Mouse (Mus musculus) limb, embryonic 11.5 days (tissue): Measurements from ENCODE around the gene Slc37a1. TPM values are rescaled to one million over a fixed set of nuclear protein-coding genes. Genes with fewer than 3 reads are reported as not detected.

Source experiments
- ATAC-seq: fragments of 200-750 bp; cut with Nextera tagmentation; 2 replicates; pipeline ENCODE4 v1.8.0; 2017; ENCODE audit warnings: low read depth; ENCODE audit not compliant: insufficient number of reproducible peaks, low FRiP score, low TSS enrichment
- DNase-seq: peaks from one replicate; pipeline ENCODE4 v3.0.0-alpha.2; 2015; ENCODE audit warnings: low spot score
- H3K27ac ChIP-seq: fragments of 300-500 bp; sonication (generic); replicated peaks from 2 replicates; pipeline ENCODE4 v1.5.1; 2014; ENCODE audit warnings: low read depth, mild to moderate bottlenecking, low read length
- H3K27me3 ChIP-seq: fragments of 300-500 bp; sonication (generic); 2 replicates; pipeline ENCODE4 v1.6.1; 2014; ENCODE audit warnings: mild to moderate bottlenecking, low read length, mixed read lengths; ENCODE audit not compliant: control insufficient read depth, insufficient read depth
- H3K36me3 ChIP-seq: fragments of 300-500 bp; sonication (generic); 2 replicates; pipeline ENCODE4 v1.6.1; 2014; ENCODE audit warnings: mild to moderate bottlenecking, low read length, moderate library complexity, mixed read lengths; ENCODE audit not compliant: control insufficient read depth, insufficient read depth
- H3K4me1 ChIP-seq: fragments of 300-500 bp; sonication (generic); 2 replicates; pipeline ENCODE4 v1.6.1; 2014; ENCODE audit warnings: low read length, mixed read lengths; ENCODE audit not compliant: control insufficient read depth, insufficient read depth
- H3K4me2 ChIP-seq: fragments of 300-500 bp; sonication (generic); 2 replicates; pipeline ENCODE4 v1.6.1; 2014; ENCODE audit warnings: low read depth, mild to moderate bottlenecking, moderate library complexity; ENCODE audit not compliant: severe bottlenecking
- H3K4me3 ChIP-seq: fragments of 300-500 bp; sonication (generic); 2 replicates; pipeline ENCODE4 v1.5.1; 2014; ENCODE audit warnings: low read depth, low read length
- H3K9ac ChIP-seq: fragments of 300-500 bp; sonication (generic); 2 replicates; pipeline ENCODE4 v1.6.1; 2014; ENCODE audit warnings: mild to moderate bottlenecking, low read length
- H3K9me3 ChIP-seq: fragments of 300-500 bp; sonication (generic); 2 replicates; pipeline ENCODE4 v1.6.1; 2016; ENCODE audit warnings: low read length; ENCODE audit not compliant: control insufficient read depth
- WGBS: fragments of 180-500 bp; shearing (Covaris S2); extraction: QIAGEN DNeasy Blood & Tissue Kit; methylation state at CpG from one replicate; pipeline ENCODE4 v1.1.7; 2014; 5-methylcytosine and 5-hydroxymethylcytosine counted together
- polyA plus RNA-seq: library from polyadenylated mRNA; unstranded; fragments of >200 nt; fragmentation: Nextera tagmentation; extraction: Ambion mirVana; gene quantifications from 2 replicates; pipeline ENCODE4 v1.2.1, GENCODE M21; 2014

The Slc37a1 gene
- polyA plus RNA-seq, 1 experiment from 2014 or later: 1.7 TPM

- ATAC-seq (no peak), DNase-seq (no peak)
- no peaks in the 10 kb centered on the region for H3K36me3 ChIP-seq
- no peak overlapping the region for H3K27ac ChIP-seq
- no peaks in the 10 kb centered on the region for H3K9me3 ChIP-seq
- WGBS: 68% methylated on average over 7 of the region's 7 CpGs
- H3K4me3 ChIP-seq: no peak overlapping the region
- no peak overlapping the region for H3K9ac ChIP-seq
- H3K4me2 ChIP-seq: no peak overlapping the region
- no peaks in the 10 kb centered on the region for H3K27me3 ChIP-seq
- H3K4me1 ChIP-seq: no peaks in the 10 kb centered on the region
These were observed 15.3 kb upstream of the Slc37a1 start for GRCm38 (mm10) chr17:31271136-31271851.

- Histone ChIP-seq H3K9me3 (no peaks in the 10 kb centered on the region), H3K27me3 (no peaks in the 10 kb centered on the region), H3K27ac (no peak overlapping the region), H3K36me3 (no peaks in the 10 kb centered on the region), H3K4me2 (no peak overlapping the region), H3K4me1 (no peaks in the 10 kb centered on the region; the same call in 1 of the 2 replicates), H3K4me3 (no peak overlapping the region), H3K9ac (no peak overlapping the region)
- ATAC-seq: no peak
- WGBS: 85% methylated on average over 9 of the region's 9 CpGs
- DNase-seq: no peak
These were observed 14.0 kb upstream of the Slc37a1 start for GRCm38 (mm10) chr17:31272416-31273165.

DNA sequence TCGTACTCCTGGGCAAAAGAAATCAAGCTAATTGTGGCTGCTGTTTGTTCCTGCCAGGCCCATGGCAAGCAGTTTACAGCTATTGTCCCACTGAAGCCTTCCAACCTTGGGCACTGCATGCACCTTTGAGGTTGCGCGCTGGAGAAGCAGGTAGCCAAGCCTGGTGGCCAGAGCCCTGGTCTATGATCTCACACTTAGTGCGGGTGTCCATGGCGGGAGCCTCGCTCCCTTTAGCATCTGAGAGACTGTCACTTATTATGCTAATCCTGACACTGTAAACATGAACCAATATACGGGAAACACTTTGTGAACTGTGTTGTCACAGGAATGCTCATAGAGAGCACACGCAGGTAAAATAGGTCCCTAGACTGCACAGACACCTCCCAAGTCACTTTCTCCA, 13.0 kb upstream of the Slc37a1 start:
- Histone ChIP-seq H3K9me3 (no peaks in the 10 kb centered on the region), H3K36me3 (no peaks in the 10 kb centered on the region), H3K9ac (no peak overlapping the region), H3K4me2 (no peak overlapping the region), H3K27ac (no peak overlapping the region), H3K4me1 (no peaks in the 10 kb centered on the region; the same call in 1 of the 2 replicates), H3K27me3 (no peaks in the 10 kb centered on the region), H3K4me3 (no peak overlapping the region)
- DNase-seq (no peak), ATAC-seq (no peak)
- WGBS: 90% methylated on average over 8 of the region's 8 CpGs

GRCm38 (mm10) chr17:31275181-31275580, 11.4 kb upstream of the Slc37a1 start:
- Histone ChIP-seq H3K27me3 (no peaks in the 10 kb centered on the region), H3K9ac (no peak overlapping the region), H3K4me2 (no peak overlapping the region), H3K36me3 (no peaks in the 10 kb centered on the region), H3K27ac (no peak overlapping the region), H3K9me3 (no peaks in the 10 kb centered on the region), H3K4me1 (no peaks in the 10 kb centered on the region; the same call in 1 of the 2 replicates), H3K4me3 (no peak overlapping the region)
- DNase-seq (no peak), ATAC-seq (no peak)
- WGBS: 77% methylated on average over 6 of the region's 6 CpGs

- Histone ChIP-seq H3K4me2 (peak overlapping the region; percentile 67; the same call in 1 of the 2 replicates), H3K27me3 (no peaks in the 10 kb centered on the region), H3K9me3 (no peaks in the 10 kb centered on the region), H3K36me3 (no peaks in the 10 kb centered on the region), H3K4me1 (no peaks in the 10 kb centered on the region; the same call in 1 of the 2 replicates), H3K27ac (no peak overlapping the region), H3K4me3 (peak overlapping the region; percentile 34; the same call in 1 of the 2 replicates), H3K9ac (no peak overlapping the region)
- DNase-seq: no peak
- no peak for ATAC-seq
- WGBS: 23% methylated on average over 9 of the region's 9 CpGs
These were observed 10.2 kb upstream of the Slc37a1 start for GRCm38 (mm10) chr17:31276207-31276921.

GRCm38 (mm10) chr17:31276922-31277918, 9.4 kb upstream of the Slc37a1 start, which contains the start of gene Rsph1:
Rsph1 (minus strand) TSS chr17:31277383.
- Histone ChIP-seq H3K4me1 (no peaks in the 10 kb centered on the region; the same call in 1 of the 2 replicates), H3K27ac (no peak within 1 kb of the TSS), H3K9ac (no peak within 1 kb of the TSS), H3K27me3 (no peaks in the 10 kb centered on the region), H3K36me3 (no peaks in the 10 kb centered on the region), H3K9me3 (no peaks in the 10 kb centered on the region), H3K4me2 (peak within 1 kb of the TSS; percentile 67), H3K4me3 (peak within 1 kb of the TSS; percentile 34)
- WGBS: 11% methylated on average over 44 of the region's 44 CpGs
- ATAC-seq: peak; percentile 70
- DNase-seq: peak; percentile 90

DNA sequence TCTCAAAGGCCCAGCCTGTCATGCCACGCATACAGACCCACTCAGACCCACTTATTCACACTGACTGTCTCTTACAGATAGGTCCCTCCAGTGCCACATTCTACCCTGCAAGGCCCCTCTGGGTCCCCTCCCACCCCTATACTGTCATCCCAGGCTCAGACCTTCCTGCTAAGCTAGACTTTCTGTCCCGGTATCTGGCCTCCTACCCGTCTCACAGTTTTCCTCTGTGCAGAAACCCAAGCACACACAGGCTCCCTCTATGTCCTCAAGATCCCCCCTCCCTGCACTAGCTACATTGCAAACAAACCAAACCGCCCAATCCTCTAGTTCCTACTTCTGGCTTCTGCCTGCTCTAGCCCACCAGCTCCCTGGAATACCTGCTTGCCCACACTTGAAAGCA, 8.7 kb upstream of the Slc37a1 start:
- Histone ChIP-seq H3K9ac (no peak overlapping the region), H3K4me3 (no peak overlapping the region)
- 77% methylated on average over 4 of the region's 4 CpGs for WGBS

More for the DNA sequence above, 8.7 kb upstream of the Slc37a1 start:
- no peak for DNase-seq
- Histone ChIP-seq H3K27me3 (no peaks in the 10 kb centered on the region), H3K4me1 (peaks cover 2% of the 10 kb centered on the region; the same call in 1 of the 2 replicates), H3K9me3 (no peaks in the 10 kb centered on the region), H3K4me2 (no peak overlapping the region), H3K36me3 (no peaks in the 10 kb centered on the region), H3K27ac (no peak overlapping the region)
- ATAC-seq: no peak
